Mouse (Mus musculus) stomach, postnatal 0 days (tissue): Measurements from ENCODE around the gene Ccr4. TPM values are rescaled to one million over a fixed set of nuclear protein-coding genes. Genes with fewer than 3 reads are reported as not detected.

Experiments
- ATAC-seq: fragments of 200-750 bp; cut with Nextera tagmentation; 2 replicates; pipeline ENCODE4 v1.8.0; 2017; ENCODE audit not compliant: low FRiP score, low TSS enrichment
- DNase-seq: peaks from one replicate; pipeline ENCODE4 v3.0.0-alpha.2; 2016; ENCODE audit warnings: low spot score
- H3K27ac ChIP-seq: fragments of 300-500 bp; sonication (generic); replicated peaks from 2 replicates; pipeline ENCODE4 v1.5.1; 2014; ENCODE audit warnings: mild to moderate bottlenecking, control low read depth
- H3K27me3 ChIP-seq: fragments of 300-500 bp; sonication (generic); 2 replicates; pipeline ENCODE4 v1.6.1; 2014; ENCODE audit warnings: low read length; ENCODE audit not compliant: control insufficient read depth, insufficient read depth
- H3K36me3 ChIP-seq: fragments of 300-500 bp; sonication (generic); 2 replicates; pipeline ENCODE4 v1.6.1; 2014; ENCODE audit warnings: low read length, mixed read lengths; ENCODE audit not compliant: control insufficient read depth, insufficient read depth
- H3K4me1 ChIP-seq: fragments of 300-500 bp; sonication (generic); replicated peaks from 2 replicates; pipeline ENCODE4 v1.6.1; 2014; ENCODE audit warnings: antibody characterized with exemption; ENCODE audit not compliant: control insufficient read depth, insufficient read depth
- H3K4me2 ChIP-seq: fragments of 300-500 bp; sonication (generic); replicated peaks from 2 replicates; pipeline ENCODE4 v1.6.1; 2014; ENCODE audit warnings: low read depth, mild to moderate bottlenecking, control low read depth, moderate library complexity
- H3K4me3 ChIP-seq: fragments of 300-500 bp; sonication (generic); 2 replicates; pipeline ENCODE4 v1.5.1; 2014; ENCODE audit warnings: low read depth, low read length, control low read depth
- H3K9ac ChIP-seq: fragments of 300-500 bp; sonication (generic); 2 replicates; pipeline ENCODE4 v1.6.1; 2014; ENCODE audit warnings: mild to moderate bottlenecking, low read length, control low read depth, mixed read lengths
- H3K9me3 ChIP-seq: fragments of 300-500 bp; sonication (generic); 2 replicates; pipeline ENCODE4 v1.6.1; 2016; ENCODE audit warnings: low read length; ENCODE audit not compliant: control insufficient read depth
- CTCF ChIP-seq: IDR thresholded peaks from 2 replicates; pipeline ENCODE4 v1.5.1; 2016; ENCODE audit warnings: antibody characterized with exemption, low read depth, mild to moderate bottlenecking, moderate library complexity
- EP300 ChIP-seq: optimal IDR thresholded peaks from 2 replicates; pipeline ENCODE3; 2016; ENCODE audit warnings: antibody characterized with exemption
- WGBS: fragments of 180-500 bp; shearing (Covaris S2); extraction: QIAGEN DNeasy Blood & Tissue Kit; methylation state at CpG from one replicate; pipeline ENCODE4 v1.1.7; 2014; 5-methylcytosine and 5-hydroxymethylcytosine counted together
- polyA plus RNA-seq: library from polyadenylated mRNA; unstranded; fragments of >200 nt; fragmentation: Nextera tagmentation; extraction: Ambion mirVana; gene quantifications from 2 replicates; pipeline ENCODE4 v1.2.1, GENCODE M21; 2015

Gene Ccr4
- polyA plus RNA-seq, 1 experiment from 2014 or later = not detected

DNA sequence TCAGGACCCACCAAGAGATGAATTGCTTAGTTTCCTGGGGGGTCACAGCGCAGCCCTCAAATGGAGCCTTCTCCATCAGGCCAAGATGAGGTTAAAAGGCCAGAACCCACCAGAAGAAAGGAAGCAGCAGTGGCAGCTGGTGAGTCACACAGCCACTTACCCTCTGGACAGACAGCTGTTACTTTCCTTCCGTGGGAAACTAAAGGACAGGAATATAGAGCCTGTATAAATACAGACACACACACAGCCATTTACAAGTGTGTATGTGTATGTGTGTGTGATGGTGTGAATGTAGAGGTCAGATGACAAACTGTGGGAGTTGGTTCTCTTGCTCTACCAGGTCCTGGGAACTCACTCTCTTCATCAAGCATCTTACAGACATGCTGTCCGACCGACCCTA is 1.8 kb upstream of the Ccr4 start:
- WGBS = 73% methylated on average over 4 of the region's 4 CpGs
- DNase-seq (no peak), ATAC-seq (no peak)
- Histone ChIP-seq H3K36me3 (no peaks in the 10 kb centered on the region), H3K4me2 (no peak overlapping the region), H3K27ac (no peak overlapping the region), H3K9me3 (no peaks in the 10 kb centered on the region), H3K4me1 (no peaks in the 10 kb centered on the region), H3K4me3 (no peak overlapping the region), H3K9ac (no peak overlapping the region), H3K27me3 (no peaks in the 10 kb centered on the region)
- TF ChIP-seq EP300 = no peak
- TF ChIP-seq CTCF = no peak

DNA sequence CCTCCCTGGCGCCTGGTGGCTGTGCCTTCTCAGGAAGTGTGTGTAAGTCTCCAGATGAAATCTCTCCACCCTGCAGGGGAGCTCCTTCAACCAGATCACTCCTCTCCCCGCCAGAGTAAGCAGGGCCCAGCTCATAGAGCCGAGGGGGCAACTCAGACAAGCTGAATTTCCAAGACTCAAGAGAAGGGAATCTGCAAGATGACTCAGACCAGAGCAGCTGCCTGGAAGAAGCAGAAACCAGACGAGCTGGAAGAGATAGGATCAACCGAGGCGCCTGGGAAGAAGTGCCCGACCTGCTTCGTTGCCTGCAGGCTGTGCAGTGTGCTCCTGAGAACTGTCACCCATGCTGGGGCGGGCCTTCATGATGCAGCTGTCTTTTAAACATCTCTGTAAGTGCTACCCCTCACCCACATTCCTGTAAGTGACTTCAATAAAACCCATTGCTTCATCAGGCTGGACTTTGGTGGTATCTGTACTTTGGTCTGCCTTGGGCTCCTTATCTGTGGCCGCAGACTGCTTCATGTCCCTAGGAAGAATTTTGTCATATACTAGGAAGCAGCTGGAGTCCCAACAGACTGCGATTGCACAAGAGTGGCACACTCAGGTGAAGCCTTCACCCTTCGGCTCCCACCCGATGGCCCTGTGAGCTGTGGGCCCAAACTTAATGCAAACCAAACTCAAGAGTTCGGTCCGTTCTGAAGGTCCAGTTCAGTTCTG is 1.8 kb downstream of the Ccr4 start:
- Histone ChIP-seq H3K9me3 (no peaks in the 10 kb centered on the region), H3K27ac (no peak overlapping the region), H3K4me3 (no peak overlapping the region), H3K9ac (no peak overlapping the region), H3K4me2 (no peak overlapping the region), H3K36me3 (no peaks in the 10 kb centered on the region), H3K4me1 (no peaks in the 10 kb centered on the region), H3K27me3 (no peaks in the 10 kb centered on the region)
- WGBS = 69% methylated on average over 15 of the region's 15 CpGs
- ATAC-seq (no peak), DNase-seq (no peak)
- TF ChIP-seq CTCF = no peak

DNA sequence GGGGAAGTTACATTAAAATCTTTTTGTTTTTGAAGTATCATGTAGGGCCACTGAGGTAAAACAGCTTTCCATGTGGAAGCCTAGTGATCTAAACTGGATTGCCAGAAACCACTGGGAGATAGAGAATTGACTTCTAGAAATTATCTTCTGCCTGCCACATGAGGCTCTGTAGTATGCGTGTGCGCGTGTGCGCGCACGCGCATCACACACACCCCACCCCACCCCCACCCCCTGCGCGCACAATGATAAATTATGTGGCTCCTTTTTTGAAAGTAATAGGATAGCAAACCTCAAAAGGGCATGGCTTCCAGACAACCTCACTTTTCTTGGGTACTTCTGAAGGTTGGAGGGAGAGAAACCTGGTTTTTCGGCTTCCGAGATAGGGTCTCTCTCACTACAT is 2.8 kb downstream of the Ccr4 start:
- no peak for ATAC-seq
- 97% methylated on average over 11 of the region's 11 CpGs for WGBS
- no peak overlapping the region for H3K27ac ChIP-seq

GRCm38 (mm10) chr9:114501111-114501510 is 3.6 kb downstream of the Ccr4 start:
- H3K9me3 ChIP-seq = no peaks in the 10 kb centered on the region
- TF ChIP-seq CTCF = no peak
- TF ChIP-seq EP300 = no peak
- WGBS = 84% methylated on average over 7 of the region's 7 CpGs
- no peaks in the 10 kb centered on the region for H3K36me3 ChIP-seq
- H3K4me2 ChIP-seq = no peak overlapping the region
- H3K27ac ChIP-seq = no peak overlapping the region
- DNase-seq (no peak), ATAC-seq (no peak)
- H3K27me3 ChIP-seq = no peaks in the 10 kb centered on the region
- H3K9ac ChIP-seq = no peak overlapping the region
- H3K4me3 ChIP-seq = no peak overlapping the region
- no peaks in the 10 kb centered on the region for H3K4me1 ChIP-seq

More for the DNA sequence above, 2.8 kb downstream of the Ccr4 start:
- H3K4me1 ChIP-seq = no peaks in the 10 kb centered on the region
- H3K27me3 ChIP-seq = no peaks in the 10 kb centered on the region
- TF ChIP-seq CTCF (no peak), EP300 (no peak)
- no peaks in the 10 kb centered on the region for H3K9me3 ChIP-seq
- no peak overlapping the region for H3K4me2 ChIP-seq
- no peak overlapping the region for H3K9ac ChIP-seq
- DNase-seq = no peak
- no peaks in the 10 kb centered on the region for H3K36me3 ChIP-seq
- H3K4me3 ChIP-seq = no peak overlapping the region

GRCm38 (mm10) chr9:114499783-114500515 is 4.8 kb downstream of the Ccr4 start:
- peak; percentile 78 for DNase-seq
- Histone ChIP-seq H3K27ac (no peak overlapping the region), H3K4me2 (no peak overlapping the region), H3K27me3 (no peaks in the 10 kb centered on the region), H3K9ac (no peak overlapping the region), H3K9me3 (no peaks in the 10 kb centered on the region), H3K4me1 (no peaks in the 10 kb centered on the region), H3K36me3 (no peaks in the 10 kb centered on the region), H3K4me3 (no peak overlapping the region)
- peak; percentile 58 for ATAC-seq
- TF ChIP-seq CTCF (peak; percentile 80), EP300 (no peak)
- WGBS = 16% methylated on average over 15 of the region's 15 CpGs

DNA sequence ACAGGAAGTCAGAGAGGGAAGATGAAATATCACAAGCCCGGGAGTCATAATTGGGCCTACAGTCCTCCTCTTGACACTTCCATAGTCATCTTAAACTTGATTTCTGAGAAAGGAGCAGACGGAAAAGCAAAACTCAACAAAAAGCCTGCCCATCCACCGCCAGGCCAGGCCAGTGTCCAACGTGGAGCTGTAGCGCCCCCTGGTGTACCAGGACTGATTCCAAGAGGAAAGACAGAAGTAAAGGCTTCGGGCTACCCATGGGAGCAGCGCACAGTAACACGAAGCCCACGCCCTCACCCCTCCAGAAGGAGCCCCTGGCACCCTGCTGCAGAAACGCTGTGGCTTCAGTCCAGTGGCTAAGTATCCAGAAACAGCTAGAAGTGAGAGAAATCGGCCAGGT is 6.5 kb downstream of the Ccr4 start:
- 9% methylated on average over 11 of the region's 11 CpGs for WGBS
- H3K4me3 ChIP-seq = no peak overlapping the region
- H3K27me3 ChIP-seq = no peaks in the 10 kb centered on the region
- no peak overlapping the region for H3K27ac ChIP-seq
- no peaks in the 10 kb centered on the region for H3K36me3 ChIP-seq
- no peaks in the 10 kb centered on the region for H3K9me3 ChIP-seq
- H3K9ac ChIP-seq = no peak overlapping the region
- TF ChIP-seq EP300 (no peak), CTCF (peak; percentile 94)
- no peak overlapping the region for H3K4me2 ChIP-seq
- DNase-seq (peak; percentile 92), ATAC-seq (peak; percentile 59)
- H3K4me1 ChIP-seq = no peaks in the 10 kb centered on the region
